Mouse (Mus musculus) neural tube, embryonic 15.5 days (tissue): ENCODE measurements at regions not wholly inside any gene's neighbourhood (a gene's known extent, or its start where the extent isn't known, plus 50 kb on each side); places are given as distances from the start of the nearest gene placed in this dataset.

Experiments used
- ATAC-seq: fragments of 200-750 bp; cut with Nextera tagmentation; 2 replicates; pipeline ENCODE4 v1.8.0; 2017; ENCODE audit warnings: mild to moderate bottlenecking, moderate TSS enrichment, moderate library complexity; ENCODE audit not compliant: low FRiP score
- H3K27ac ChIP-seq: fragments of 300-500 bp; sonication (generic); replicated peaks from 2 replicates; pipeline ENCODE4 v1.5.1; 2015; ENCODE audit warnings: mild to moderate bottlenecking, inconsistent platforms
- H3K27me3 ChIP-seq: fragments of 300-500 bp; sonication (generic); replicated peaks from 2 replicates; pipeline ENCODE4 v1.6.1; 2015; ENCODE audit warnings: inconsistent platforms
- H3K36me3 ChIP-seq: fragments of 300-500 bp; sonication (generic); 2 replicates; pipeline ENCODE4 v1.6.1; 2015; ENCODE audit warnings: inconsistent platforms
- H3K4me1 ChIP-seq: fragments of 300-500 bp; sonication (generic); 2 replicates; pipeline ENCODE4 v1.6.1; 2015; ENCODE audit warnings: inconsistent platforms
- H3K4me2 ChIP-seq: fragments of 300-500 bp; sonication (generic); 2 replicates; pipeline ENCODE4 v1.6.1; 2015; ENCODE audit warnings: inconsistent platforms, mild to moderate bottlenecking, moderate library complexity
- H3K4me3 ChIP-seq: fragments of 300-500 bp; sonication (generic); replicated peaks from 2 replicates; pipeline ENCODE4 v1.5.1; 2015; ENCODE audit warnings: mild to moderate bottlenecking, inconsistent platforms
- H3K9ac ChIP-seq: fragments of 300-500 bp; sonication (generic); replicated peaks from 2 replicates; pipeline ENCODE4 v1.6.1; 2015; ENCODE audit warnings: mild to moderate bottlenecking, inconsistent platforms
- H3K9me3 ChIP-seq: fragments of 300-500 bp; sonication (generic); replicated peaks from 2 replicates; pipeline ENCODE4 v1.6.1; 2016; ENCODE audit warnings: inconsistent platforms
- WGBS: fragments of 180-500 bp; shearing (Covaris S2); methylation state at CpG from one replicate; pipeline ENCODE4 v1.1.7; 2015; ENCODE audit warnings: mixed read lengths; 5-methylcytosine and 5-hydroxymethylcytosine counted together

DNA sequence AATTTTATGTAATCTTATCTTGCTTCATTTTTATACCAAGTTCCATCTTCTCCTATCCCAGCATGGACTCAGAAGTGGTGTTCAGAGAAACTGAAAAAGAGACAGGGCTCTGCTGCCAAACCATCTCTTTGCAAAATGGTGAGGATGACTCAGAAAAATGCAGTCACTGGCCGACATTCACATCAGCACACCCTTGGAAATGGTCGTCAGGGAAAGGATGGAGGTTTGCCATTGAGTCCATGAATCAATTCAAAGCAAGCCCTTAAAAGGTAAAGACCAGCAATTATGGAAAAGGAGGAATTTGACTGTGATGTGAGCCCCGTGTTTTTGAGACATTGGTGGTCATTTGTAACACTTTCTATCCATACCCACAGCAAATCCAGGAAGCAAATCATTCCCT is 327.7 kb downstream of the Gsdmc2 start:
- Histone ChIP-seq H3K4me1 (no peaks in the 10 kb centered on the region), H3K9ac (no peak overlapping the region), H3K36me3 (no peaks in the 10 kb centered on the region), H3K27ac (no peak overlapping the region), H3K4me2 (no peak overlapping the region), H3K4me3 (no peak overlapping the region), H3K27me3 (no peaks in the 10 kb centered on the region), H3K9me3 (no peaks in the 10 kb centered on the region)
- WGBS: 53% methylated on average over 3 of the region's 3 CpGs
- no peak for ATAC-seq

DNA sequence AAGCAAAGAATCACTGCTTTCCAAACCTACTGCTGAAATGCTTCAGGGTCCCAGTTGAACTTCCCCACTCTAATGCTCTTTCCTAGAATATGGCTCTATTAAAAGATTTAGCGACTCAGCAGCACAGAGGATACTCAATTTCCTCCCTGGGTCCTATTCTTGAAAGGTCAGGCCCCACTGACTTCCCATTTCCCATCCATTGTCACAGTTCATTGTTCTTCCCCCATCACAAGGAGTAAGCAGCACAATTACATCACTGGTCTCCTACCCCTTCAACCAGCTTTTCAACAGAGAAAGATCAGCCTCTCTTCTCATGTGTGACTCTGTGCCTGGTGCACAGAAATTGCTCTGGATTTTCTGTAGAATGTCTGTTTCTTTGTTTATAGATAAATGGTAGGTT is 344.5 kb downstream of the Gsdmc2 start:
- ATAC-seq: no peak
- 23% methylated on average over 1 of the region's 1 CpGs for WGBS

DNA sequence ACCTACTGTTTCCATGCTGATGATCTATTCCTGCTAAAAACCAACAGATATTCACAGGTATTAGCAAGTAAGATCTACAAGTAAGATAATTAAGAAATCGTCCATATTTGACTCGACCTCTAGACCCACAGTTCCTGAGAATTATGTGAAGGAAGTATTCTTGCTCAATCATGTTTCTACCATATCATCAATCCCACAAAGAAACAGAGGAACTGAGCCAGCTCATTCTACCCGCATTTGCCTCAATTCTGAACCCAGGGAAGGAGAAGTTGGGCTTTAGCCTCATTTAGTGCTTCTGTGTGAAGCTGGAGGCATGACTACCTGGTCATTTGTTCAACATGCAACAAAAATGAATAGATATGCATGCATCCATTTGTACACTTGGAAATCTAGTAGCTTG is 346.5 kb downstream of the Gsdmc2 start:
- no peak overlapping the region for H3K9ac ChIP-seq
- ATAC-seq: no peak
- H3K27ac ChIP-seq: no peak overlapping the region
- H3K4me1 ChIP-seq: no peaks in the 10 kb centered on the region
- H3K4me3 ChIP-seq: no peak overlapping the region
- H3K4me2 ChIP-seq: no peak overlapping the region
- H3K9me3 ChIP-seq: no peaks in the 10 kb centered on the region
- H3K36me3 ChIP-seq: no peaks in the 10 kb centered on the region
- 88% methylated on average over 3 of the region's 3 CpGs for WGBS
- no peaks in the 10 kb centered on the region for H3K27me3 ChIP-seq

More for the DNA sequence above, 344.5 kb downstream of the Gsdmc2 start:
- Histone ChIP-seq H3K9ac (no peak overlapping the region), H3K27ac (no peak overlapping the region), H3K4me2 (no peak overlapping the region), H3K9me3 (no peaks in the 10 kb centered on the region), H3K4me3 (no peak overlapping the region), H3K36me3 (no peaks in the 10 kb centered on the region), H3K27me3 (no peaks in the 10 kb centered on the region), H3K4me1 (no peaks in the 10 kb centered on the region)

DNA sequence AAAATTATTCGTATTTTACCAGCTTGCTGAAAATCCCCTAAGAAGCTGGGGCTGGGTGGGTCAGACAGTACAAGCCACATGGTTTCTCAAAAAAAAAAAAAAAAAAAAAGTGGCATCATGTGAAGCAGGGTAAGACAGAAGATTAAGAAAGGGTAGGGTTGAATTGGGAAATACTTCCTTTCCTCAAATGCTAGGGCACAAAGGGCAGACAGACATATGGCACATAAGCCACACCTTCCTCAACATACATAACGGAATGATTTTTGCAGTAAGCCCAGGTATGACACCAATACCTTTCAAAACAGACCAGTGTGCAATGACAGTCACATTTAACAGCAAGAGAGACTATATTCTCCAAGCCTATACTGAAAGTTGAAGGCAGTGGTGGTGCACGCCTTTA is 347.8 kb downstream of the Gsdmc2 start:
- Histone ChIP-seq H3K27ac (no peak overlapping the region), H3K4me1 (no peaks in the 10 kb centered on the region), H3K27me3 (no peaks in the 10 kb centered on the region), H3K4me2 (no peak overlapping the region), H3K4me3 (no peak overlapping the region), H3K9me3 (no peaks in the 10 kb centered on the region), H3K36me3 (no peaks in the 10 kb centered on the region), H3K9ac (no peak overlapping the region)
- no peak for ATAC-seq
- WGBS: 94% methylated on average over 3 of the region's 3 CpGs

DNA sequence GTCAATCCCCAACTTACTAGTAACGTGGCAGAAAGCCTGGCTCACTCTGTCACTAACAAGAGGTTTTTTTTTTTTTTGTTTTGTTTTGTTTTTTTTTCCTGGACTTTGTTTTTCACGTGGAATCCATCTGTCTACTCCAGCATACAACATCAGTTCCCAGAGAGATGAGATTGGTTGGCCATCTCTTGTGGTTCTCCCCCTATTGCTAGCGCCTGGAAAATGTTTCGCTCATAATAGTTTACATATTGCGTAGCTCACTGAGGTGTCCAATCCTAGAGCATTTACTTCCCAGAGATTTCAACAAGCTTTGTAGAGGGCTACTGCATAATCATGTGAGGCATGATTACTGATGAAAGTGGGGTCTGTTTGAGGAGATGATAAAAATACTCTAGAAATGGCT is 360.1 kb downstream of the Gsdmc2 start:
- no peaks in the 10 kb centered on the region for H3K9me3 ChIP-seq
- no peaks in the 10 kb centered on the region for H3K36me3 ChIP-seq
- H3K27ac ChIP-seq: no peak overlapping the region
- H3K9ac ChIP-seq: no peak overlapping the region
- no peak overlapping the region for H3K4me2 ChIP-seq
- ATAC-seq: no peak
- H3K4me1 ChIP-seq: no peaks in the 10 kb centered on the region
- WGBS: 83% methylated on average over 5 of the region's 5 CpGs
- H3K4me3 ChIP-seq: no peak overlapping the region
- no peaks in the 10 kb centered on the region for H3K27me3 ChIP-seq

DNA sequence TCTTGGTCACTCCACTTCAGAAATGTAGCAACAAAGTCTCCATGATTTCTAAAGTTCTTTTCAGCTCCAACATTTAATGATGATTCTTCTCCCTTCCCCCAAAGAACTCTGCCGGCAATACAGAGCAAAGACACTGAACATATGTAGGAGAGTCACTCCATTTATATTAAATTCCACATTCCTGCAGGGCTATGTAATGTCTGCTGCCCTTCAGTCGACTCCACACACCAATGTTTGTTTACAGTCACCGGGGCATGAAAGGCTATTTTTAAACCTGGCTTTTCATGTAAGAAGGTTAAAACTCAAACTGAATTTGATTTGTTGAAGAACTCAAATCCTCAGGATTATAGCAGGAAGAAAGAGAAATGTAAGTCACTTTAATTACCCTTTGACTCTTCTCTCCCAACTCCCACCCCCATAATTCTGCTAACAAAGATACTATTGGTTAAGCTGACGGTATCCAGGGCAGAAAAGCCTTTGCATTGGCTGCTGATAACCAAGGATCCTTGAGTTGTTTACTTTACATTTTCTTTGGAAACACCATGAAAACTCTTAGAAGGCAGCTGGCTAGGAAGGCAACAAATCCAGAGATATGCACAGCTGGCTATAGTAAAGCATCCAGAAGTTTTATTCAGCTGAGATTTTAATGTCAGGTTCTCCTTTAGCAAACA is 360.6 kb downstream of the Gsdmc2 start:
- H3K4me1 ChIP-seq: no peaks in the 10 kb centered on the region
- no peaks in the 10 kb centered on the region for H3K36me3 ChIP-seq
- no peak overlapping the region for H3K4me2 ChIP-seq
- H3K27ac ChIP-seq: no peak overlapping the region
- 66% methylated on average over 4 of the region's 4 CpGs for WGBS
- H3K9me3 ChIP-seq: no peaks in the 10 kb centered on the region
- H3K4me3 ChIP-seq: no peak overlapping the region
- no peak overlapping the region for H3K9ac ChIP-seq
- no peak for ATAC-seq
- H3K27me3 ChIP-seq: no peaks in the 10 kb centered on the region

DNA sequence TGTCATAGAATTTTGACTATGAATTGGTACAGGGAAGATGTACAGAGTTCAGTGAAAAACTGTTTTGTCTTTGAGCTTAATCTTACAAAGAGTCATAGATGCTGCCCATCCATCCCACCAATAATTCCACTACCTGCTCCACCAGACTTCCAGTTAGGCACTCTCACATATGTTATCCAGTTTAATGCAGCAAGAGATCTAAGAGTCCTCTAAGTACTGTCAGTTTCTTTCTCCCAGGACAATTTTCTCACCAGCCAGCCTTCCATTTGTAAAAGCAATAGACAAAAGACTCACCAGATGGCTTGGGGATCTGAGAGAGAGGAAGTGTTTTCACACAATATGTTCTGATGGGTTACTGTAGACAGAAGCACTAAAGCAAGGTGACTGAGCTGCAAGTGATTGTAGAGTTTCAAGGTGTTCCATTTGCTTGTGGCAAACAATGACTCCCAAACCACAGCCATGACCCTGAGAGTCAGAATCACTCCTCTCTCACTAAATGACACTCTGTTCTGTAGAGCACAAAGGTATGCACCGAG is 365.6 kb downstream of the Gsdmc2 start:
- Histone ChIP-seq H3K4me2 (no peak overlapping the region), H3K9me3 (no peaks in the 10 kb centered on the region), H3K4me3 (no peak overlapping the region), H3K27me3 (no peaks in the 10 kb centered on the region), H3K27ac (no peak overlapping the region), H3K36me3 (no peaks in the 10 kb centered on the region), H3K9ac (no peak overlapping the region), H3K4me1 (no peaks in the 10 kb centered on the region)
- ATAC-seq: no peak
- WGBS: 60% methylated on average over 1 of the region's 1 CpGs

DNA sequence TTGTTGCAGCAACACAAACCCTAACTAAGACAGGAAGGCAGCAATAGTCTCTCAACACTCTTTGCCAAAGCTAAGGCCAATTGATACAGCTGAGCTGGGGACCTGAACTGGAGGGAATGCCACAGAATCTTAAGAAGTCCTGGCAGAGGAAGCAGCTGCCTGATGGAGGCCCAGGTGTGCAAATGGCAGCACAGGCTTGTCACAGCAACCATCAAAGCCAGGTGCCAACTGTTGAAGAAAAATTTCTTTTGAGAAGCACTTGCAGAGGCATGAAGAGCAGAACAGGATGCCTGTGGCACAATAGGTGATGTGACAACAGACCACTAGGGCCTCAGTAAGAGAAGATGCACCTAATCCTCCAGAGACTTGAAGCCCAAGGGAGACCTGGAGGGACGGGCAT is 378.1 kb downstream of the Gsdmc2 start:
- Histone ChIP-seq H3K27me3 (no peaks in the 10 kb centered on the region), H3K4me3 (no peak overlapping the region), H3K27ac (no peak overlapping the region), H3K36me3 (no peaks in the 10 kb centered on the region), H3K4me2 (no peak overlapping the region), H3K9ac (no peak overlapping the region), H3K9me3 (no peaks in the 10 kb centered on the region), H3K4me1 (no peaks in the 10 kb centered on the region)
- ATAC-seq: no peak
- WGBS: 84% methylated on average over 1 of the region's 1 CpGs

DNA sequence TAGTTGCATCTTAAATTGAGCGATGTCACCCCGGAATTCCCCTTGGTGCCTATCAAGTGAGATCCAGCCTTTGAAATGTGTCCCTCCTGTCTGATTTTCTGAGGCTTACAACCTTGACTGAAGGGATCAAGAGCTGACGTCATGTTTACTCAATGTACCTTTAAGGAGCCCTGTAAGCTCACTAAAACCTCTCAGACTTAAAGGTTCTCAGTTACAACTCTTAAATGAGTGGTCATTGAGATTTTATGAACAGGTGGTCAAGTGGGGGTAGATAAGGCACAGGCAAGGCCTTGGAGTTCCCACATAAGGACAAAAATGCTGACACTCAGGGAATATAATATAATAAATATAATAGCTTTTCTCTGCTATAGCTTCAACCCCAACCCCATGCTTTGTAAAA is 392.4 kb downstream of the Gsdmc2 start:
- 90% methylated on average over 3 of the region's 3 CpGs for WGBS
- H3K36me3 ChIP-seq: no peaks in the 10 kb centered on the region
- no peak for ATAC-seq
- no peaks in the 10 kb centered on the region for H3K4me1 ChIP-seq
- no peak overlapping the region for H3K27ac ChIP-seq
- no peak overlapping the region for H3K9ac ChIP-seq
- H3K4me3 ChIP-seq: no peak overlapping the region
- H3K9me3 ChIP-seq: no peaks in the 10 kb centered on the region
- H3K4me2 ChIP-seq: no peak overlapping the region
- H3K27me3 ChIP-seq: no peaks in the 10 kb centered on the region

DNA sequence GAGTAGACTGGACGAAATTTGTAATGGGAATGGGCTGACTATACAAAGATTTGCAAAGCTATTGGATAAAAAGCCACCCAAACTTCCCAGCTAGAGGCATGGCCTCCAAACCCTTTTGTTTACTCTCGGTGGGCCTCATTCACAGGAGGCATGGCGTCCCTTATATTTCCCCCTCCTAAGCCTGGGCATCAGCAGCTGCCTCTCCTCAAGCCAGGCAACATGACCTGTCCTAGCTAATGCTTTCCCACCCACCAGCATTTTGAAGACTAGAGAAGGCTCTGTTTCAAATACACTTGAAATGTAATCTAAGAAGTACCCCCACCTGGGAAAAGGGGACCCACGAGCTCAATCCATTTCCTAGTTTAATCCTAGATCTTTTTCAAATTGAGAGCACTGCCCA is 398.7 kb downstream of the Gsdmc2 start:
- no peak overlapping the region for H3K27ac ChIP-seq
- no peak for ATAC-seq
- no peak overlapping the region for H3K4me2 ChIP-seq
- no peaks in the 10 kb centered on the region for H3K27me3 ChIP-seq
- no peak overlapping the region for H3K4me3 ChIP-seq
- no peaks in the 10 kb centered on the region for H3K4me1 ChIP-seq
- no peak overlapping the region for H3K9ac ChIP-seq
- H3K36me3 ChIP-seq: no peaks in the 10 kb centered on the region
- 73% methylated on average over 4 of the region's 4 CpGs for WGBS
- H3K9me3 ChIP-seq: no peaks in the 10 kb centered on the region

DNA sequence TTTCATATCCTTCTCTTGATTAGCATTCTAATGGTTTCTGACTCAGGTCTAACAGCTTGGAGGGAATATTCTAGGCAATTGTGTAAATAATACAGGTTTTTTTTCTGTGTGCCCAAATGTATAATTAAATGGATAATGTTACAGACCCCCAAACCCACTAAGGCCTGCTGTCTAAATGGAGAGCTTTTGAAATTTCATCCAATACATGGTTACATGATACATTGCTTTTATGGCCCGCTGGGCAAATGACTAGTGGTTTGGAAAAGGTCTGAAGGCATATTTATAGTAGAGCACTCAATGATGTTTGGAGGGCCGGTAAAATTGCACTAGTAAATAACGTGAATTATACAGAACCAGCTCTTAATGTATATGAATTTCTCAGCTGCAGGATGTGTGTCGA is 400.0 kb downstream of the Gsdmc2 start:
- Histone ChIP-seq H3K9ac (no peak overlapping the region), H3K4me1 (no peaks in the 10 kb centered on the region), H3K4me2 (no peak overlapping the region), H3K9me3 (no peaks in the 10 kb centered on the region), H3K4me3 (no peak overlapping the region), H3K27me3 (no peaks in the 10 kb centered on the region), H3K27ac (no peak overlapping the region), H3K36me3 (no peaks in the 10 kb centered on the region)
- 65% methylated on average over 4 of the region's 4 CpGs for WGBS
- no peak for ATAC-seq

DNA sequence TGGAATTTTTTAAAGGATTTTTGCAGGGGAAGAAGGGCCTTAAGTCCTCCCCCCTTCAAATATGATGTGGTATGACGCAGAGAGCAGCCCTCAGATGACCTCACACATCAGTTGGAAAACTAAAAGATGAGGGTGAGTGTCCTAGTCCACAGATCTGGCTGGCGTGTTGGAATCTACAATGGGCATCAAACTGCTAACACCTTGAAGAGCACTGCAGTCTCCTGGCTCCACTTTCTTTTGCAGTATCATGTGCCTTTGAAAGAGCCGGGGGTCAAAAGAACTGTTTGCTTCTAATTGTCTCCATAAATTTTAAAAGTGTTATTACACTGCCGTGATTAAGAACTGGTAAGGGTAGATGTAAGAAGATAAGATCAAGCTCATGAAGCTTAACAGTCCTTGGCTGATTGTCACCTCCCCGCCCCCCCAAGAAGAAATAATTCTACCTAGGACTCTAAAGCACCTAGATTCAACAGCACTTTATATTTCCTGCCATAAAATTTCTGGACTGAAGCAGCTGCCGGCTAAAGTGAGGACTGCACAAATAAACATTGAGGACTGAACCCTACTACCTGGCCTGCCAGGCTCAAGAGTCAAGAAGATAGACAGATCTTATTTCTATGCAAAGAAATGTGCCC is 402.7 kb downstream of the Gsdmc2 start:
- H3K9me3 ChIP-seq: no peaks in the 10 kb centered on the region
- H3K27me3 ChIP-seq: no peaks in the 10 kb centered on the region
- ATAC-seq: no peak
- no peak overlapping the region for H3K4me2 ChIP-seq
- H3K4me1 ChIP-seq: no peaks in the 10 kb centered on the region
- no peaks in the 10 kb centered on the region for H3K36me3 ChIP-seq
- H3K4me3 ChIP-seq: no peak overlapping the region
- no peak overlapping the region for H3K27ac ChIP-seq
- H3K9ac ChIP-seq: no peak overlapping the region
- WGBS: 81% methylated on average over 6 of the region's 6 CpGs
